Mouse (Mus musculus): Measurements from ENCODE around the gene Kifc3.
A peak's percentile ranks its signal among the peaks of the same experiment; 100 is the strongest.
"Not testable (repeated sequence)": the region's sequence is repeated elsewhere in the genome, so short reads cannot be mapped to it uniquely, and the experiment has no call there.

The Kifc3 gene

GRCm38 (mm10) chr8:95201491-95201890 lies 1.1 kb downstream of the Kifc3 start:
- no peak for DNase-seq

GRCm38 (mm10) chr8:95200001-95200405 lies 2.6 kb downstream of the Kifc3 start:
- no peak for DNase-seq

GRCm38 (mm10) chr8:95195728-95196127 lies 6.9 kb downstream of the Kifc3 start:
- no peak for DNase-seq

GRCm38 (mm10) chr8:95191497-95192175 lies 11.0 kb downstream of the Kifc3 start:
- no peak for DNase-seq

GRCm38 (mm10) chr8:95187579-95187978 lies 15.0 kb downstream of the Kifc3 start:
- no peak for DNase-seq

- DNase-seq, result no peak
Measured at GRCm38 (mm10) chr8:95185891-95186513, 16.6 kb downstream of the Kifc3 start.

- DNase-seq, result no peak
Measured at GRCm38 (mm10) chr8:95185104-95185503, 17.5 kb downstream of the Kifc3 start.

GRCm38 (mm10) chr8:95184171-95184570 lies 18.4 kb downstream of the Kifc3 start:
- DNase-seq, result no peak

GRCm38 (mm10) chr8:95181850-95182249 lies 20.8 kb downstream of the Kifc3 start:
- no peak for DNase-seq

- DNase-seq, result no peak
Measured at GRCm38 (mm10) chr8:95178191-95178590, 24.4 kb downstream of the Kifc3 start.

GRCm38 (mm10) chr8:95176985-95177384 lies 25.6 kb downstream of the Kifc3 start:
- DNase-seq, result no peak

- DNase-seq, result no peak
Measured at GRCm38 (mm10) chr8:95175808-95176207, 26.8 kb downstream of the Kifc3 start.

- DNase-seq, result no peak
Measured at GRCm38 (mm10) chr8:95175306-95175705, 27.3 kb downstream of the Kifc3 start.

- DNase-seq, result no peak
Measured at GRCm38 (mm10) chr8:95172433-95172832, 30.2 kb downstream of the Kifc3 start.

- DNase-seq, result no peak
Measured at GRCm38 (mm10) chr8:95167726-95168125, 34.9 kb downstream of the Kifc3 start.

- no peak for DNase-seq
Measured at GRCm38 (mm10) chr8:95166400-95166799, 36.2 kb downstream of the Kifc3 start.

GRCm38 (mm10) chr8:95165923-95166322 lies 36.7 kb downstream of the Kifc3 start:
- DNase-seq, result peak; percentile 73

GRCm38 (mm10) chr8:95164469-95164868 lies 38.1 kb downstream of the Kifc3 start:
- DNase-seq, result no peak

- not testable (repeated sequence) for DNase-seq
Measured at GRCm38 (mm10) chr8:95163969-95164368, 38.6 kb downstream of the Kifc3 start.

- no peak for DNase-seq
Measured at GRCm38 (mm10) chr8:95162785-95163184, 39.8 kb downstream of the Kifc3 start.

- no peak for DNase-seq
Measured at GRCm38 (mm10) chr8:95159344-95159743, 43.3 kb downstream of the Kifc3 start.

GRCm38 (mm10) chr8:95158654-95159053 lies 44.0 kb downstream of the Kifc3 start:
- DNase-seq, result no peak

GRCm38 (mm10) chr8:95157145-95157544 lies 45.5 kb downstream of the Kifc3 start:
- no peak for DNase-seq

GRCm38 (mm10) chr8:95156108-95156507 lies 46.5 kb downstream of the Kifc3 start:
- DNase-seq, result no peak

- no peak for DNase-seq
Measured at GRCm38 (mm10) chr8:95155361-95155760, 47.3 kb downstream of the Kifc3 start.

Data from lung, postnatal 36 days (tissue).